Mouse (Mus musculus): ENCODE measurements around the gene Camta1.

Camta1 gene

DNA sequence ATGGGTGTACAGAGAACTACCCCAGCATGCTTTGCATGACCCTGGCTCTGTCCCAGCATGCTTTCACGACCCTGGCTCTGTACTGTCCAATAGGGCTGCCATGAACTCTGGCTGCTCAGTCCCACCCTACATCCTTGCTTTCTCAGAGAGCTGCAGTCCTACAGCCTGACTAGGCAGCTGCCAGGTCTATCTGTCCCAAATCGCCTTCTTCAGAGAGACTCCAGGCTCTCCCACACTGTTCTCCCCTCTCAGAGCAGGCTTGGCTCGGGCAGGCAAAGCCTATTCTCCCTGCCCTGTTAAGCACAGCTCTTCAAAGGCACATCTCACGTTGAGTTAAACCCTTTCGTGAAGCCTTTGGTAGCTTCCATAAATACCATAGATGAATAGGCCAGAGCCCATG lies 317.5 kb downstream of the Camta1 start:
- ATAC-seq (ENCODE audit: insufficient number of reproducible peaks, low FRiP score, low TSS enrichment) = no peak

DNA sequence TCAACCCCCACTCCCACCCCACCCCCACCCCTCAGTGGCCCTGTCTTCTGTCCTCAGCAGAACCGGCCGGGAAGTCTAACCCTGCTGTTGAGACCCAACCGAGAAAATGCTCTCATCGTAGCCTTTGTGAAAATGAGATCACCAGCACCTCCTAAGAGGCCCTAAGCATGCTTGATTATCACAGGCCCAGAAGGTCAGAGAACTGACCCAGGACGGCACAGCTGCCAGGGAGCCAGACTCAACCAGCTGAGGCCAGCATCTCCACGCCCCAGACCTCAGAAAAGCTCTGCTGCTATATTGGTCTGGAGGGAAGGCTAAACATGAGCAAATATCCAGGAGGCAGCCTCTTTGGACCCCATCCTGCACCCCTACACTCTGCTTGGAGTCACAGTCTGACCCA lies 321.1 kb downstream of the Camta1 start:
- ATAC-seq (ENCODE audit: insufficient number of reproducible peaks, low FRiP score, low TSS enrichment) = no peak

DNA sequence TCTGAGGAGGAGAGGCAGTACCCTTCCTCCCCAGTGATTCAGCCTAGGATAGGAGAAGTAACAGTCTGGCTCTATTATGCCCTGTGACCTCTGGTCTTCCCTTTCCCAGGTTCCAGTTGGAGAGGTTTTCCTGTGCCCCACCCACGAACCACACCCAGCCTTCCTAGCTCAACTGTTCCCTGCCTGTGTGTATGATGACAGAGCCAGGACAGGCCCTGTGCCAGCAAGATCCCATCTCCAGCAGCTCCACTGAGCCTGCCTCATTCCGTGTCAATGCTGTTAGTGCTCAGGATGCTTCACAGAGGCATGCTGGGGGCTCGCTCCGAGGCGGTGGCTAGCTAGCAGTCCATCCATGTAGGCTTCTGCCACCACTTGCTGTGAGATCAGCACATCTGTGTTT lies 321.8 kb downstream of the Camta1 start:
- no peak for ATAC-seq (ENCODE audit: insufficient number of reproducible peaks, low FRiP score, low TSS enrichment)

DNA sequence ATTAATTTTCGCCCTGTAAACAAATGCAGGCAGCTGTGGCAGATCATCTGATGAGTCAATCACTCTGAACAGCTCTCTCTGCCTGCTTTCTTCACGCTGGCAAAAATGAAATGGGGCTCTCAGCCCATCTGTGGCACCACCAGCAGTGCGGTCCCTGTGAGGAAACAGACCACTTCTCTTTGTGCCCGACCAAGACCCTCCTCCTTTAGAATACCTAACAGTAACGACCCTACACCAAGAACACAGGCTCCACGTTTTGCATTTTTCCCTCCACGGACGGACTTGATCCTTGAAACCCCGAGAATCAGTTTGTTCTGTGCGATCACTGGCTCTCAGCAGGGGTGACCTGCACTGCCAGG lies 322.5 kb downstream of the Camta1 start:
- no peak for ATAC-seq (ENCODE audit: insufficient number of reproducible peaks, low FRiP score, low TSS enrichment)

DNA sequence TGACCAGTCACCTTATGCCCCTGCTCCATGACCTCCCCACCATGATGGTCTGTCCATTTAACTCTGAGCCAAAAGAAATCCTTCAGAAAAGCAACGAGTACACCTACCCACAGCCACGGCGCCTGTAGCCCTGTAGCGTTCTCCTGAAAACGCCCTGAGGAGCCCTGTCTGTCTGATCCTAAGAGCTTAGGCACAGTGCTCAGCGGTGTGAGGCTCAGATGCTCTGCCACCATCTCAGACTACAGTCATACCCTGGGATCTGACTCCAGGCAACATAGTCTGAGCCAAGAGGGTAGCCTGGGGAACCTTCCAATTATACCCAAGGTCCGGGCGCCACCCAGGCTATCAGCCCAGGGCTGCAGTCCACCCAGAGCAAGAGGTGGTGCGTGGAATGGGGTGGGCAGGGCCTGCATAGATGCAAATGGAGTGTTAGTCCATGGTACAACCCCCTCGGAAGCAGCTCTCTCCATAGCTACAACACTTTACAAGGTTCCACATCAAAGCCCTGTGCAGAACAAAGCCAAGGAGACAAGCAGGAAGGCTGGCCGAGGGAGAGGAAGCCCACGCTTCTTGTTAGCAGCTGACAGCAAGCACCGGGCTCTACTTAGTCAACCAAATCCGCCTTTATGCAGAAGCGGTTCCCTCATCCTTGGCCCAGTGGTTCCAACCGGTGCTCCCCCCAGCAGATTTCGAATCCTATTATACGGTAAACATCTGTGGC lies 323.1 kb downstream of the Camta1 start:
- ATAC-seq (ENCODE audit: insufficient number of reproducible peaks, low FRiP score, low TSS enrichment) = no peak

DNA sequence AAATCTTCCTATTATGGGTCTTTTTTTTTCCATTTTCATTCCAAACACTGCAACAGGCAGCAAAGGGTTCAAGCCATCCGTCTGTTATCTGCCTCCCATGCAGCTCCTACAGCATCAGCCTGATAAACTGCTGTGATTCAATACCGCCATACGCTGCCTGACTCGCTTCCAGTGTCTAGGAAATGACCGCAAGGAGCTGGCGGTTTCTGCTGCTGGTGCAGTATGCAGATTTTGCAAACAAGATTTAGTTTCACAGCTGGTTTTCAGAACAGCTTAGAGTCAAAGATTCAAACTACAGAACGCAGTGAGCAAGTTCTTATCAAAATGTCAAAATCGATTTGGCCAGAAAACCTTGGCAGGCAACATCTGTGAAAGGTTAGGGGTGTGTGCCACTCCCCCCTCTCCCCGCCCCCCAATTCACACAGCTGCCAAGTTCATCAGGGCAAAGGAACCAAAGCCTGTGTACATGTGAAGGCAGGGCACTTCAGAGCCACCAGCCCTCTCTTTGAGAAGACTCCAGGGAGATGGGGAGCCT lies 325.7 kb downstream of the Camta1 start:
- no peak for ATAC-seq (ENCODE audit: insufficient number of reproducible peaks, low FRiP score, low TSS enrichment)

DNA sequence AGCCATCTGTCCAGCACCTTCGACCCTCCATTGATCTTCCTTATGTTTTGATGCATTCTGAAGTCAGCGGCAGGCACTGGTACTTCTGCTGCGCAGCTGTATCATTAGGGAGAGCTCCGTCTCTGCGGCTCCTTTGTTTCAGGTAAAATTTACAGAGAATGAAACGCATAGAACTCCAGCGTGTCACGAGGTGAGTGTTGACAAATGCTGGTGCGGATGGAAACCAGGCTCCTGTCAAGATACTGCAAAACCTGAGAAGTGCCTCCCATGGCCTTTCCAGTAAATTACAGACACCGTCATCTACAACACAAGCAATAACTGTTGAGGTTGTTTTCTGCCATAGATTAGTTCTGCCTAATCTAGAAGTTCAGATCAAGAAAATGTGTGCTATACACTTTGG lies 328.2 kb downstream of the Camta1 start:
- no peak for ATAC-seq (ENCODE audit: insufficient number of reproducible peaks, low FRiP score, low TSS enrichment)

DNA sequence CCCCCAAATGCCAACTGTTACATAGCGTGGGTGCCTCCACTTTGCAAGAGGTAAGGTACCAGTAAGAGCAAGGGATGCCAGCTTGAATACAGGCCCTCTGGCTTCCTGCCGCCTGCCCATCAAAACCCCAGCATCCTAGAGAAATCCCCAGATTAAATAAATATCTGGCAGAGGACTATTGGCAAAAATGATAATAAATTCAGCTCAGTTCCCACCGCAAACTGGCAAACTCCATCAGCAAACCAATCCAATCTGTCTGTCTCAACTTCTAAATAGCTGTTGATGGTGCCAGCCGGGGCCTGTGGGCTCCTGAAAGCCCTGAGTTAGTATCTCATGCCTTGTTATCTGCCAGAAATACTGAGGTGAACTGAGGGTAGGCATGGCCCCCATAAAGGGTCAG lies 333.2 kb downstream of the Camta1 start:
- no peak for ATAC-seq (ENCODE audit: insufficient number of reproducible peaks, low FRiP score, low TSS enrichment)

DNA sequence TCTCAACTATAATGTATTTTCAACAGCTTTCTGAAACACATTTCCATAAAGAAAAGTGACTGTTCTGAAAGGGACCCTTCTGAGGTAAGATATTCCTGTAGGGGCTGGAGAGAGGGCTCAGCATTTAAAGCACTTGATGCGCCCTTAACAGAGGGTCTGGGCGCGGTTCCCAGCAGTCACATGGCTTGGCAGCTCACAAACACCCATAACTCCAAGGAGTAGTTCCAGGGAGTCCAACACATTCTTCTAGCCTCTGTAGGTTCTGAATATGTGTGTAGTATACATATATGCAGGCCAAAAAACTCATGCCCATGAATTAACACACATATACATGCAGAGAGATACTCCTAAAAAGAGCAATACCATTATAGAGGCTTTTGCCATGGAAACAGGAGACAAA lies 333.9 kb downstream of the Camta1 start:
- no peak for ATAC-seq (ENCODE audit: insufficient number of reproducible peaks, low FRiP score, low TSS enrichment)

DNA sequence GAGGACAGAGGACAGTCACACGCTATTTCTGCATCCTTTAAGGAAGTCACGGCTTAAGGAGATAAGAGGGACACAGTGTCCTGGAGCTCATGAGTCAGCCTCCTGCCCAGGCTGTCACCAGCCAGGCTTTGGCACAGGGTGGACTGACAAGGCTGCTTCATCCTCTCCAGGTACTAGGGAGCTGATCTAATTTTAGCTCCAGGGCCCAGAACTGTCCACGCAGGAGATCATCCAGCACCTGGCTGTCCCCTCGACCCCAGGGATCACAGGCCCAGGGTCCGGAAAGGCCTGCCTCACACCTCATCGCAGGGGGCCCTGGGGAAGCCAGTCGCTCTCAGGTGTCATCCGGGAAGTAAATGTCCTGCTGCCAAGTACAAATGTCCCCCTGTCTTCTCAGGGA lies 341.6 kb downstream of the Camta1 start:
- peak; percentile 88 for ATAC-seq (ENCODE audit: insufficient number of reproducible peaks, low FRiP score, low TSS enrichment)

DNA sequence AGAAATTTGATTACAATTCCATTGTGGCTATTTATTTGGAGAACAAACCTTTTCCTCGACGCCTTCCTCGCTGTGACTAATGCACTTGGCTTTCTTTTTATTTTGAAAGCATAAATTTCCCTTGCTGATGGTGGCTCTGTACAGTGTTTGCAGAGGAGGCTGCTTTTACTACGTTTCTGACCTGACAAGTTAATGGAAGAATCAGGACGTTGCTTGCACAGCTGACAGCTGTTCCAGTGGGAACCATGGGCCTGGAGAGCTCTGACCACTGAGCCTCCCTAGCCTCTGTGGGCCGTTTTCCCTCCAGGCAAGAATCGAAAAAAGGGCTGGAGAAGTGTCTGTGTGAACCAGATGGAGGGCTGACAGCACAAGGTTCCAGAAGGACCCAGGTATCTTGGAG lies 342.7 kb downstream of the Camta1 start:
- ATAC-seq (ENCODE audit: insufficient number of reproducible peaks, low FRiP score, low TSS enrichment) = no peak

DNA sequence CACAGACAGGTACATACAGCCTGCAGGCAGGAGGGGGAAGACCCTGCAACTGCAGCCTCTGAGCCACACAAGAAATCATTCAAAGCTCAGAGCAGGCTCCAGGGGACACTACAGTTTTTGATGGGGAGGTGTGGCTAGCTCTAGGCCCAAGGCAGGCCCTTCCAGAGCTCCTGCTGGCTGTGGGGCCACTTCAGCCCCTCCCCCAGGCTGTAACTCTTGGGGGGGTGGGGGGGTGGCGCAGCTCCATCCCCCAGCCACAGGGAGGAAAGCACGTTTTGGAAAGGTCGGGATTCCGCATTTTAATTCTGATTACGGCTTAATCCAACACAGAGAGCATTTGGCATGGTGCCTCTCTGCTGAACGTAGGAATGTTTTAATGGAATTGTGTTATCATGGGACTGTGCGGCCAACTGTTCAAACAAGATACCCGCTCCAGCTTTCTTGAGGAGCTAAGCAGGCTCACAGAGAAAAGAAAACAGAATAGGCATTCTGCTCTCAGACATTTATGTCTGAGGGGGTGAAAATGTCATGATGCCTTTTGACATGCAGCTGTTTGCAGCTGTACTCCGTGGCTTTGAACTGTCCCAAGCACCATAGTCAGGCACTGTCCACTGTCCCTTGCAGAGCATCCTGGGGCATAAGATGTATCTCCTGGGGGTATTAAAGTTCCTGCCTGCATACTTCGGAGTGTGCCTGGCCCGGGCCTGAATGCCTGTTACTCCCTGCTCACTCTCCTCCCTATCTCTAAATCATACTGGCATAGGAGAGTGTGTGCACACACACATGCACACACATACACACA lies 344.5 kb downstream of the Camta1 start:
- no peak for ATAC-seq (ENCODE audit: insufficient number of reproducible peaks, low FRiP score, low TSS enrichment)

DNA sequence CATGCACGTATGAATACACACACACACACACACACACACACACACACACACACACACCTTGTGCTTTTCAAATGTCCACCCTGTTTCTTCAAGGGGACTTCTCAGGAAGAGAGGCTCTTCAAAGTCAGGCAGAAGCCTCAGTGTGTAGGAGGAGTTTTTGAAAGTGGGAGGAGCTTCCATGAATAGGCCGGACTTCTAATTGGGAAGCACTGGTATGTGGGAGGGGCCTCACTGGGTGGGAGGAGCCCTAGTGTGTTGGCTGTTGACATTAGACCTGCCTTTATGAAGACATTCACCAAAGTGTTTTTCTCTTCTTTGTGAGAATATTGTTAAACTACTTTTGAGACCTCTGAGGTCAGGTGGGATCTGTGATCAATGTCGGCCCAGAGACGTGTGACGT lies 346.4 kb downstream of the Camta1 start:
- no peak for ATAC-seq (ENCODE audit: insufficient number of reproducible peaks, low FRiP score, low TSS enrichment)

DNA sequence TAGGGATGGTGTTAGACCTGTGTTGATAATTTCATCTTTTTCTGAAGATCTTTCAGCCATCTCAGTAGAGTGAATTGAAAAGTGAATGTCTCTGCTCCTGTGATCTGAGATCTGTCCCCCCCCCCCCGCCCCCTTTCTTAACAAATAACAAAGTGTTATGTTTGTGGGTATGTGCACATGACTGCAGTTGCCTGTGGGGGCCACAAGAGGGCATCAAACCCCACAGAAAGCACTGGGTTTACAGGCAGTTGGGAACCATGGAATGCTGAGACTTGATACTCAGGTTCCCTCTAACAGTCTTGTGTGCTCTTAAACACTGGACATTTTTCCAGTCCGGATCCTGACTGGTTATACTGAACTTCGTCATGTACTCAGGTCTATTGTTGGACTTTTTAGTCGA lies 350.6 kb downstream of the Camta1 start:
- no peak for ATAC-seq (ENCODE audit: insufficient number of reproducible peaks, low FRiP score, low TSS enrichment)

DNA sequence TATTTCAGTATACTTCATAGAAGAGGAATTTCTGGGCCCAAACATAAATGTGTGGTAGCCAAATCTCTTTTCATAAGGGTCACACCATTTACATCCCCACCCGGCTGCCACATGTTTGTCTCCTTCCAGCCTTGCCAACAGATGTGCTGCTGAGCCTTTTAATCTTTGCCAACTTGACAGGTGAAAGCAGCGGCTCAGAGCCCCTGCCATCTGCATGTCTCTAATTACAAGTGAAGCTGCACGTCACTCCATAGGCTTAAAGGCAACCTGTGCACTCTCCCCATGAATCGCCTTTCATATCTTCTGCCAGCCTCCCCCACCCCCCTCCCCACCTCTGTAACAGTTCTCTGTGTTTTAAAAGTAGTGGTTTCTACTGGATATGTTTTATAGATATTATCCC lies 351.3 kb downstream of the Camta1 start:
- no peak for ATAC-seq (ENCODE audit: insufficient number of reproducible peaks, low FRiP score, low TSS enrichment)

DNA sequence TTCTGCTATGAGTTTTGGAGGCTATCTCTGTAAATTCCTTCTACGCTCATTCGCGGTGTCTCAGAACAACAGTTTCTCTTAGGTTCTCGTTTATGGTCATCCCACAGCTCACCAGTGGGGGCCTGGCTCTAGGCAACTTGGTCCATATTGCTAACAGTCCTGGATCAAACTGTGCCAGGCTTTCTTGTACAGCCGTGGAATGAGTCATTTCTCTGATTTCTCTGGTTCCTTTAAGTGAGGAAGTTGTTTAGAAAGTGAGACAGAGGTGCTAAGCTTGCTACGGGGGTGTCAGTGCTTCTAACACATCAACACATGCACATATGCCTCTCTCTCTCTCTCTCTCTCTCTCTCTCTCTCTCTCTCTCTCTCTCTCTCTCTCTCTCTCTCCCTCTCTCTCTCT lies 355.0 kb downstream of the Camta1 start:
- no peak for ATAC-seq (ENCODE audit: insufficient number of reproducible peaks, low FRiP score, low TSS enrichment)

DNA sequence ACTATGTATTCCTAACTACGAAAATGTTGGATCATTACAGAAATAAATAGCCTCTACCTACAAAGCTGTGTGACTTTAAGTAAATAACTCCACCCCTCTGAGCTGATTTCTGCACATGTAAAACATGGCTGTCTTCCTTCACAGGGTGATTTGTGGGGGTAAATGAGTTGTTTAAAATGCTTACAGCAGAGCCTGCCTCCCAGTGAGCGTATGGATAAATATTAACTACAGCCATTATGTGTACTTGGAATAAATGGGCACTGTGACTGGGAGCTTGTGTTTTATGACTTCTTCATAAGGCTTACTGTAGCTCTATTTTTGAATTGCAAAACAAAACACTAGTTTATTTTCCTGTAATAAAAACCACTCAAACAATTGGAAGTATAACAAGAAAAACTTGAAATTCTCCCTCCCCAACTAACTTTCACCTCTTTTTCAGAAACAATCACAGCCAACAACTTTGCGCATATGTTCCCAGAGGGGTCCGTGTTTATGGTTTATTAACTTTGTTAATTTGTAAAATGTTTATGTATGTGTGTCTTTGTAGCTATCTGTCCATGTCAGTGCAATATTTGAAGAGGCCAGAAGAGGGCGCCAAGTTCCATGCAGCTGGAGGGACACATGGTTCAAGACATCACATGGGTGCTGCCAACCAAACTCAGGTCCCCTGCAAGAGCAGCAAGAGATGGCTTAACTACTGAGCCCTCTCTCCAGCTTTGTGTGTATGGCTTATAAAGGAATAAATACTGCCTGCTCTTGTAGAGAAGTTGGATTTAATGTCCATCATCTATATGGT lies 363.0 kb downstream of the Camta1 start:
- no peak for ATAC-seq (ENCODE audit: insufficient number of reproducible peaks, low FRiP score, low TSS enrichment)

DNA sequence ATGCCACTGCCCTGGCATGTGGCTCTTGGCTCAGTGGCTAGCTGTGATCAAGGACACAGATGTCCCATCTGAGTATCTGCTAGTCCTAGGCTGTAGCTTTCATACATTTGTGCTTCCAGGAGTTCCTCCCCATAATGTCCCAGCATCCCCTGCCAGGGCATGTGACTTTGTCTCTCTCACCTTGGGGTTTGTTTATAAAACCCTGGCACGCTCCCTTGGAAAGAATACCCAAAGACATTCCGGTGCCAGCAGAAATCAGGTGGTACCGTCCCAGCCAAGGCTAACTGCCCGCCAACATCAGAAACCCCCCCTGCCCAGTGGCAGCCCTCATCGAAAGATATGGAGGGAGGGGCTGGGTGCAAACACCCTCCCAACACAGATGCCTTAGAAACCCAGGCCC lies 365.1 kb downstream of the Camta1 start:
- no peak for ATAC-seq (ENCODE audit: insufficient number of reproducible peaks, low FRiP score, low TSS enrichment)

DNA sequence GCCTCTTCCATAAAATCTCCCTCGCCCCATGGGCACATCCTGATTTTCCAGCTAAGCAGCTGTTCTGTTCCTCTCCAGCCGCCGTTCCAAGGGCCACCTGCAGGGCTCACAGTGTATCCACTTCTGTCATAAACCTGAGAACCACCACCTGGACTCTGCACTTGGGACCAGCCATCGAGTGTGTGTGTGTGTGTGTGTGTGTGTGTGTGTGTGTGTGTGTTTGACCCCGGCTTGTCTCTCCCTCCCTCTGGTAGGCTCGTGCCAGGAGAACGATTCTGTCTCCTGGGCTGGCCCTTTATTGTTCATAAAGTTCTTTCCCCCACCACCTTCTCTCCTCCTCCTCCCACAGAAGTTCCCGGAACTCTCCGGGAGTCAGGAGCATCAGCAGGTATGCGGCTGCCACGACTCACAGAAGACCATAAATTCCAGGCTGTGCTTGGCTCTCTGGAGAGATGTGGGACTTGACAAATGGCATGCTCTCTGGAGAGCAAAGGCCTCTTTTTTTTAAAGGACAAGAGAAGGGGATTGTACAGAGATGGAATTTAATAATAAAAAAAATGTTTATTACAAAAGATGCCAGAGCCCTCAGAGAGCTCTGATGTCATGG lies 366.3 kb downstream of the Camta1 start:
- no peak for ATAC-seq (ENCODE audit: insufficient number of reproducible peaks, low FRiP score, low TSS enrichment)

DNA sequence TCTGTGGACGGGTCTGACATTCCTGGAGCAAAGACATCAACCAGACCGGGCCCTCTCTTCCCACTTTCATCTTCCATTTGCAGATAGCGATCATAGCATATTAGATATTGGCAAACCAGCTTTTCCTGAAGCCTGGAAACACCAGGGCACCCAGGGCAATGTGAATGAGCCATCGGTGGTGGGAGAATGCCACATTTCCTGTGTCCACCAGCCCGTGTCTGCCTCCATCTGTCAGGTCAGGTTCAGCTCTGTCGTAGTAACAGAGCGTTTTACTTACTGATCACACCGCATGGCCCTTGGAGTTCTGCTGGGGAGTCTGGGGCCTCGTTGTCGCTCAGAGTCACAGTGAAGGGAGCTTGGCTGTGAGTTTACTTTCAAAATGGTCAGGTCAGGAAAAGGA lies 368.9 kb downstream of the Camta1 start:
- ATAC-seq (ENCODE audit: insufficient number of reproducible peaks, low FRiP score, low TSS enrichment) = 0 out of 2 replicates have a peak, but pooled peaks have one; percentile 40

DNA sequence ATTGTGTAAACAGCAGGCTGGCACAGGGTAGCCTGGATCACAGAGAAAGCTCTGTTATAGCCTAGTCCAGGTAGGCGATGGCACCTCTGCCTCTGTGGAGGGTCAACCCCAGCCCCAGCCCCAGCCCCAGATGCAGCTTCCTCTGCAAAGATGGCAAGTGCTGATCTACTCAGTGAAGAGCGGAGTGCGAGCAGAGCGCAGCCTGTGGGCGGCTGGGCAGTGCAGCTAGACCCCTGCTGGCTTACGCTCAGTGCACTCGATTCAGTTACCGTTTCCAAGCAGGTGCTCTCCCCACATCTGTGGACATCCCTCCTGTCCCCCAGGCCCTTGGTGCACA lies 377.7 kb downstream of the Camta1 start:
- no peak for ATAC-seq (ENCODE audit: insufficient number of reproducible peaks, low FRiP score, low TSS enrichment)
